Mouse (Mus musculus): ENCODE measurements around the gene Epm2aip1.

The Epm2aip1 gene

DNA sequence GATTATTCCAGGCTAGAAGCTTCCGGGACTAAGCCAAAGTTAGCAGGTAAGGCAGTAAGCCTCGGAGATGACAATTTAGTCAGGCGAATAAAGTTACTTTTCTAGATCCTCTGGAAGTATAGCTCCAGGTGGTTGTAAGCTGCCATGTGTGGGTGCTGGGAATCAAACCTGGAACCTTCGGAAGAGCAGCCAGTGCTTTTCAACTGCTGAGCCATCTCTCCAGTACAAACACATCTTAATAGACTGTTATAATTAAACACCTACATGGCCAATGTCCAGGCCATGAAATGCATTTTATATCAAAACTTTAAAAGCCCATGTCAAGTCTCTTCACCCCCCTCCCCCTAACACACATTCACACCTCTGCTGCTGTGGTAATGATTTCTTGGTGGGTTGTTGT, 16.2 kb downstream of the Epm2aip1 start:
- in situ Hi-C loops (cut with MboI, MseI), result no loop called here

DNA sequence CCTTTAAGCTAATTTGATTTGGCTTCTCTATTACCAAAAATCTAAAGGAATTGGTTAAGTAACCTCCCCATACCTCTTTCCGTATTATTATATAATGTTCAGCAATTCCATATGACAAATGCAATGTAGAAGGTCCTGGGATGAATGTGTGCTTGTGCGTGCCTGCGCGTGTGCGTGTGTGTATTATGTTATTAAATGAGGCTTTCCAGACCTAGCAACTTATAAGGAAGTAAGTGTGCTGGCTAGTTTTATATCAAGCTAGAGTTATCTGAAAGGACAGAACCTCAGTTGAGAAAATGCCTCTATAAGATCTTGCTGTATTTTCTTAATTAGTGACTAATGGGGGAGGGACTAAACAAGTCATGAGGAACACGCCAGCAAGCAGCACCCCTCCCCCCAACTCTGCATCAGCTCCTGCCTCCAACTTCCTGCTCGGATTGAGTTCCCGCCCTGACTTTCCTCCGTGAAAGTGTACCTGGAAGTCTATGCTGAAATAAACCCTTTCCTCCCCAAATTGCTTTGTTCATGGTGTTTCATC, 17.6 kb downstream of the Epm2aip1 start:
- in situ Hi-C loops (cut with MboI, MseI), result no loop called here

DNA sequence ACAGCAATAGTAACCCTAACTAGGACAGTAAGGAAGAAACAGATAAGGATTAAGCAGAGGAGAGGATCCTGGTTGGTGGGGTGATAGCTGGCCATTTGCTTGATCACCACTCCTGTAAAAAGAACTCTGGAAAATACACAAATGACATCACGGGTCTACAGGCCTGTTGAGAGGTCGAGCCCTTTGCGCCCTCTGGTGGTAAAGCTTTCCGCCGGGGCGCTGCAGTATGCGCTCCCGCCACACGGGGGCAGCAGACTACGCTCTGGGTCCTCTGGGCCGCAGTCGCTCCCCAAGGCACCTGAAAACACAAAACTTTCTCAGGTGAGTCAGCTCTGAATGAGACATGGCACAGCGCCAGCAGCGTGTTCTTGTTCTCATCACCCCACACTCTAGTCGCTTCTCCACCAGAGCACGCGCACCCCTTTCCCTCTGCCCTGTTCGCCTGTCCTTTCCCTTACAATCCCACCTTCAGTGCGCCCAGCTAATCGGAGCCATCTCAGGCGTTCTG, 18.2 kb downstream of the Epm2aip1 start:
- in situ Hi-C loops (cut with MboI, MseI), result loop anchor here in 1 of 2 experiments (5.0 kb wide), 1 partner anchor 92 kb away; no protein-coding TSS in a partner anchor

DNA sequence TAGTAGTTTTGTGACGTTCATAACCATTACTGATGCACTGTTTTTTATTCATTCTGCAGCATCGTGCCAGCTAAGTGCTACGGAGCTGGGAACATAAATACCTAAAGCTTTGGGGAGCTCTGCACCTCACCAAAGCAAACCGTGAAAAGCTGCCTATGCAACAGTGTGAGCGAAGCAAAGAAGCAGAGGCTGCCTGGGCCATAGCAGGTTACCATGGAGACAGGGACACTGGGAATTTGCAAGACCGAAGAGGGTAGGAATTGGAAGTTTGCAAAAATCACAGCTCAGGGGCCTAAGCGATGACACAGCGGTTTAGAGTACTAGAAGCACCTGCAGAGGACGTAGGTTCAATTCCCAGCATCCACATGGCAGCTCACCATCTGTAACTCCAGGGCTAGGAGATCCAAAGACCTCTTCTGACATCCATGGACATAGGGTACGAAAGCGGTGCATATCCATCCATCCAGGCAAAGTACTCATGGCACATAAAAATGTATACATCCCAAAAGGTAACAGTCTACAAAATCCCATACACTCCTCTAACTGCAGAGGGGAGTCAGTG, 18.9 kb downstream of the Epm2aip1 start:
- in situ Hi-C loops (cut with MboI, MseI), result loop anchor here in 1 of 2 experiments (5.0 kb wide), 1 partner anchor 92 kb away; no protein-coding TSS in a partner anchor

DNA sequence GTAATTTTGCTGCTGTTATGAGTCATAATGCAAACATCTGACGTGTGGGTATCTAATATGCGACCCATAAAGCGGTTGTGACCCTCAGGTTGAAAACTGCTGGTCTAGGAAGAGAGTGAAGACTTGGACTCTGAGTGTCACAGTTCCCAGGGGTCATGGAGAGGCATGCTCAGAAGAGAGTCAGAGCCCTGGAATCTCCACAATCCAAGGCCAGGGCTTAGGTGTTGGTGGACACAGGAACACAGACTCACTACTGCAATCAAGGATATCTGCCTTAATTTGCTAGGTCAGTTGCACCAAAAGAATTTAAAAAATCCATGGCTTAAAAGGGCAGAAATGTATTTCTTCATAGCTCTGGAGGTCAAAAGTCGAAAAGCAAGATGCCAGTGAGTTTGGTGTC, 21.5 kb downstream of the Epm2aip1 start:
- in situ Hi-C loops (cut with MboI, MseI), result loop anchor here in 1 of 2 experiments (5.0 kb wide), 1 partner anchor 89 kb away; no protein-coding TSS in a partner anchor

DNA sequence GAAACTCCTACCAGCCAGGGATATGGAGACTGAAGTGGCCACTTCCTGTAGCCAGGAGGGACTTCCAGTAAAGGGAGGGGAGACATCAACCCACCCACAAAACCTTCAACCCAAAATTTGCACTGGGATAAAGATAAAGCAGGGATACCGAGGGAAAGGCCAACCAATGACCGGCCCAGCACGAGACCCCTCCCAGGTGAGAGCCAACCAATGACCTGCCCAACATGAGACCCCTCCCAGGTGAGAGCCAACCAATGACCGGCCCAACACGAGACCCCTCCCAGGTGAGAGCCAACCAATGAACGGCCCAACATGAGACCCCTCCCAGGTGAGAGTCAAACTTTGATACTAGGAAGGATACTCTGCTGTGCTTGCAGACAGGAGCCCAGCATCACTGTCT, 23.2 kb downstream of the Epm2aip1 start:
- in situ Hi-C loops (cut with MboI, MseI), result loop anchor here in 1 of 2 experiments (5.0 kb wide), 1 partner anchor 87 kb away; no protein-coding TSS in a partner anchor

DNA sequence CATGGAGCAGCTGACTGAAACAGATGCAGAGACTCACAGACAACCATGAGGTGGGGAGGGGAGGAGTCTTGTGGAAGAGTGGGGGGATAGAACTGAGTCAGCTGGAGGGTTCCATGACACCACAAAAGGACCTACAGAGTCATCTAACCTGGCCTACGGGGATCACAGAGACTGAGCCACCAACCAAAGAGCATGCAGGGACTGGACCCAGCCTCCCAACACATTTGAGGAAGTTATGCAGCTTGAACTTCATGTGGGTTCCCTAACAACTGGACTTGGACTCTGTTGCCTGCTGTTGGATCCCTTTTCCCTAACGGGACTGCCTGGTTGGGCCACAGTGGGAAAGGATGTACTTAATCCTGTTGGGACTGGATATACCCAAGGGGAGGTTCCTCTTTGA, 23.6 kb downstream of the Epm2aip1 start:
- in situ Hi-C loops (cut with MboI, MseI), result no loop called here

DNA sequence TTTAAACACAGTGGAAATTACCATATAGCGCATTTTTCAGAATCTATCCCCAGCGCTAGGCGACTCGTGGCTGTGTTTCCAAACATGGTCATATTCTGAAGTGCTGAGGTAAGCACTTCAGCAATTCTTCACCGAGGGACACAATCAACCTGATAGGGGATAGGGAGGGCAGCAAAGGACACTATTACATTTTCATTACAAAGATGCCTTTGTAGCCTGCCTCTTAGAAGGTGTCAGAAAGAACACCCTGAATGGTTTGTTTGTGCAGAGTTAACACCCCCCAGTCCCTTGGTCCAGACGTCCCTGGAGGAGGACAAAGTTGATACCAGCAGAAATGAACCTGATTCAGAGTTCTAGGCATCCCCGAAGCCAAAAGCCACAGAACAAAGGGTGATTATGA, 24.7 kb downstream of the Epm2aip1 start:
- in situ Hi-C loops (cut with MboI, MseI), result no loop called here

DNA sequence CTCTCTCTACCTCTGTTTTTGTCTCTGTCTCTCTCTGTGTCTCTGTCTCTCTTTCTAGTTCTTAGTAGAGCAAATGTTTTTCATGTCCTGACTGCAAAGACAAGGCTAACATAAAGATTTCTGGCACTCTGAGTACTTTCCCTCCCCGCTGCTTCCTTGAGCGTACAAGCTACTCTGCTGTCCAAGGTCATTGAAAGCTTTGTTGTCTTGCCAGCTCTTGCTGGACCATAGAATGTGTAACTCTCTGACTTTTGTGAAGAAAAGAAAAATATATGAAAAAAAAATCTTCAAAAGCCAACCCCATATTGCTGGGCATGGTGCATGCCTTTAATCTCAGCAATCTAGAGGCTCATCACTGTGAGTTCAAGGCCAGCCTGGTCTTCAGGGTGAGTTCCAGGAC, 26.9 kb downstream of the Epm2aip1 start:
- in situ Hi-C loops (cut with MboI, MseI), result no loop called here

DNA sequence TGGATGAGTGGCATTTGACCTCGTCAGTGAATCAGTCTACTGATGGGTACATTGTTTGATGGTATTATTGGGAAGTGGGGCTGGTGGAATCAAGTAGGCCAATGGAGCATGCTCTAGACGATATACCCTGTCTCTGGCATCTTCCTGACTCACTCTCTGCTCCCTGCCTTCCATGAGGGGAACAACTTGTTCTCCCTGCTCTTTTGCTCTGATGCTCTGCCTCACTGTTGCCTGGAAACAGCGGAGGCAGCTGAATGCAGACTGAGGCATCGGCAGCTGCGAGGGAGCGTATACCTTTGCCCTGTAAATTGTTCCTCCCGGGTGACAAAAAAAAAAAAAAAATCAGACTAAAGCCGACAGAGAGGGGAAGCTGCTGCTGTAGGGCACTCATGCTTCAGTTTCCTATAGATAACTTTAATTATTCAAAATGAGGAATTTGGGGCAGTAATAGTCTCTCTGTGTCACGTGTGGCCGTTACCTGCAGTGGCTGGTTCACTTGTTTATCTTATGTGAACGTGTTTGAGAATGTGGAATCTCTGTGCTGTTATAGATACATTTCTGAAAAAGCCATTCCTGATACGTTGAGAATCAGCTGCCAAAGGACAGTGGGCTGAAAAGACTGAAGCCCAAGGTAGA, 30.6 kb downstream of the Epm2aip1 start:
- in situ Hi-C loops (cut with MboI, MseI), result no loop called here

DNA sequence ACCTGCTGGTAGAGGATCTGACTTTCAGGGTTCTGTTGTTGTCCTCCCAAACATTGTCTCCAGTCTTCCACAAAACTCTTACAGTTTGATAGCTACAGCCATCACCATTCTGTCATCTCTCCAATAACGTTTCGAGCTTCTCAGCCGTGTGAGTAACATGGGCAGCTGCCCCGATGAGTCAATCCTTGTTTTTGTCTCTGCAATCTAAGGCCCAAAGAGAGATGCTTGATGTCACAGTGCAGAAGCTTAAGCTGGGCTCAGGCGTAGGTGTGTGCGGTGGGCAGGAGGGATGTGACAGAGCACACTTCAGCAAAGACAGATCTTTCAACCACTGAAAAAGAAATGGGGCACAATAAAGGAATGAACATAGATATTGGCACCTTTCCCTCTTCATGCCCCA, 32.3 kb downstream of the Epm2aip1 start:
- in situ Hi-C loops (cut with MboI, MseI), result no loop called here

DNA sequence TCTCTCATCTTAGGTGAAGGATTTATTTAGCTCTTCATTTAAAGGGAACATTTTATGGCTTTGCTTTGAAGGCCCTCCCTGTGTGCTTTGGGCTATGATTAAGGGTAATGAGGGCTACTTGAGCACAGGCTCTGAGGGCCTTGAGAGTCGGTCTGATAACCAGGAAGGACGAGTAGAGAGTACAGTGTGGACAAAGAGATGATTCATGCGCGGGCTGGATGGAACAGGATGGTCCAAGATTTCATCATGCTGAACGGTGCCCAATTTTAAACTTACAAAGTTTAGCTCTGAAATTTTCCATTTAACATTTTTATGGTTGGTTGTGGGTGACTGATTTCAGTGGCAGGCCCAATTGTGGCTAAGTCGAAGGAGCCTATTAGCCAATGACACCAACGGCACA, 34.4 kb downstream of the Epm2aip1 start:
- in situ Hi-C loops (cut with MboI, MseI), result no loop called here

DNA sequence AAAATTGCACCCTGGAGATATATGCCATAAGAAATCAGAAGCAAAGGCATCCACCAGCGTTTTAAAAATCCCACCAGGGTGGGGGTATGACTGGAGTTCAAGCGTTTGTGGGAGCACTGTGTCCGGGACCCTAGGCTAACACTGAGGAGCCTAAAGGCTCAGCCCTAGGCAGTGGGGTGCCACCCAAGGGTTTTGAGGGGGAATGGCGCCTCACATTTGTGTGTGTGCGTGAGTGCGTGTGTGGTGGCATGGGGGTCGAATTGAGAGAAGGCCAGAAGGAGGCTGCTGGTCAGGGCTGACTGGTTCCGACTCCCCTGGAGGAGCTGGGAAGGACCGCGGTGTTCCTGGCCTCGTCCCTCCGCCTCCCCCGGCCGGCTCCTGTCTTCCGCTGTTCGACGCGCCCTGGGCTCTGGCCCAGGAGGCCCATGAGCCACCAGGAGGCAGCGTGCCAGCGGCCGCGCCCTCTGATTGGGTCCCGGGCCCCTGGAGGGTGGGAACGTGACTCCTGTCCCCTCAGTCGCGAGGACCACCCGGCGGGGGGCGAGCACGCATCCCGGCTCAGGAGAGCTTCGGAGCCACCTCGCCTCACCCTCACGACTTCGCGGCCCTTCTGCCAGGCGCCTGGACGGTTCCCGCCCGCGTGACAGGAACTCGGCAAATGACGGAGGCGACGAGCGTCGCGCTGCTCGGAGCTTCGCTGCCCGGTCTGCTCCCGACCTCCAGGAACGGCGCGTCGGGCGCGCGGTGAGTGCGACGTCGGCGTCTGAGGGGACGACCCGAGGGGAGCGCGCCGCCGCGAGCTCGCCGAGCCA, 39.5 kb downstream of the Epm2aip1 start, which contains the start of gene Trank1:
Gene Trank1 (plus strand): TSS at position 709 of the 812 bp plus-strand sequence.
- in situ Hi-C loops (cut with MboI, MseI), result no loop called here

DNA sequence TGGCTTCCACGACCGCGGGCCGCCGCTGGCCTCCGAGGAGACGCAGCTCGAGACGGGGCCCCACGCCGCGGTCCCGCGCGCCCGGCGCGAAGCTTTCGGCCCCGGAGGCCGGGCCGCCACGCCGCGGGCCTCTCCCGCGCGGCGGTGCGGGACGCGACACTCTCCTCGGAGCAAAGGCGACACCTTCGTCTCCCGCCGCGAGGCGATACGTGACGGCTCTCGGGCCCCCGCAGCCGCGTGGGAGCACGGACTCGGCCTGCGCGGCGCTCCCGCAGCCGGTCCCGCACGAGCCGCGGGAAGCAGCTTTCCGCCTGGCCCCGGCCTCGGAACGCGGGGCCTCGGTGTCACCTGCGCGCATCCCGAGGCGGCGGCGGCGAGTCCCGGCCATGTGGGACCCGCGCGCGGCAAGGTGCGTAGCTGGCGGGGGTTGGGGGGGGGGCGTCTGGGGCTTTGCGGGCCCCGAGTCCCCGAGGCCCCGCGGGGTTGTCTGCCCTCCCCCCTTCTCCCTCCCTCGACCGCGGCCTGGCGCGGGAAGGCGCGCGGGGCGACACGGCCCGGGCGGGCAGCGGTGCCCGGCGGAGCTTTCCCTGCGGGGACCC, 40.2 kb downstream of the Epm2aip1 start:
- in situ Hi-C loops (cut with MboI, MseI), result no loop called here

DNA sequence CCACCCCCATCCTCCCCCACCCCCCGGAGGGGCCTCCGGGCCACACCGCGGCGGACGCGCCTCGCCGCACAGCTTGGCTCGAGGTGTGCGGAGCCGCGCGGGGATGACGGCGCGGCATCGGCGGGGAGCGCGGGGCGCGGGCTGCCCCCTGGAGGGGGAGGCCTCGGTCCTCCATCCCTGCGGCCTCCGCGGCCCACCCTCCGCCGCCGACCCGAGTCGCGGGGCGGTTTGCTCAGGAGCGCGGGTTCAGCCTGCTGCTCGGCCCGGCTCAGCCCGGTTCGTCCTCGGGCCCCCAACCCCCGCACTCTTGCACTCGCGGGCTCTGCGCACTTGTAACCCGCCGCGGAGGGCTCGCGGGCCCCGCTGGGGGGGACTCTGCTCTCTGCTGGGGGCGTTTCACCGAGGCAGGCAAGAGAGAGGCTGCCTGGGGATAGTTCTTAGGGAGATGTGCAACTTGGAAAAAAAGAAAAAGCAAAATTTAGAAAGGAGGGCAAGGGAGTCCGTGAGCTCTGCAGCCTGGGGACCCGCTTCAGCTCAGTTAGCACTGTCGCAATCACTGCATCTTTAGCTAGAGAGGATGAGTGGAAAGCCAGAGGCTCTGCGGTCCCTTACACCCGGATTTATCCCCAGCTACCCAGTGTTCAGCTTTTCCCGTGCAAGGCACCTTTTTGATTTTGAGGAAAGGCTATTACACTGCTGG, 40.9 kb downstream of the Epm2aip1 start:
- in situ Hi-C loops (cut with MboI, MseI), result no loop called here

DNA sequence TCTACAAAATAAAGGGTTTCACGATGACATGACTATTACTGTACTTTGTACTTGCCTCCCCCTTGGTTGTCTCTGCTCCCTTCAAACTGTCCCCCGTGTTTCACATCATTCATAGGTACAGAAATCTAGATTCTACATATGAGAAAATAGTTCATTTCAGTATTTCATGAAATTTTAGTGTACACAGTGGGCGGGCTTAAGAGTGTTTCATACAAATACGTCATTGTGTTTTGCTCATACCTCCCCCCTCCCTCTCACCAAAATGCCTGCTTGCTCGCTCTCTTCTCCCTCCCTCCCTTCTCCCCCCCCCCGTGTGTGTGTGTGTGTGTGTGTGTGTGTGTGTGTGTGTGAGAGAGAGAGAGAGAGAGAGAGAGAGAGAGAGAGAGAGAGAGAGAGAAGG, 41.6 kb downstream of the Epm2aip1 start:
- in situ Hi-C loops (cut with MboI, MseI), result no loop called here

DNA sequence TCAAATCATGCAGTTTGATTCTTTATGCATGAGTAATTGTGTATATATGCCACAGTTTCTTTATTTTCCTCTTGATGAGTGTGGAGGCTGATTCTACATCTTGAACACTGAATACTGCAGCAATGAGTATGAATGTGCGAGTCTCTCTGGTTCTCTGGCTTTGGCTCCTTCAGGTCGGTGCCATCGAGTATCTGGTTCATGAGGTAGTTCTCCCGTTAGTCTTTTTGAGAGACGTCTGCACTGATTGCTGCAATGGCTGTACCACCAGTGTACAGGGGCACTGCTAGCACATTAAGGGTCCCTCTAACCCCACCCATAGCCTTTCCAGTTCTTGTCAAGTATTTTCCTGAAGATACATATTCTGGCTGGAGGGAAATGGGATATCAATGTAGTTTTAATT, 42.1 kb downstream of the Epm2aip1 start:
- in situ Hi-C loops (cut with MboI, MseI), result no loop called here

DNA sequence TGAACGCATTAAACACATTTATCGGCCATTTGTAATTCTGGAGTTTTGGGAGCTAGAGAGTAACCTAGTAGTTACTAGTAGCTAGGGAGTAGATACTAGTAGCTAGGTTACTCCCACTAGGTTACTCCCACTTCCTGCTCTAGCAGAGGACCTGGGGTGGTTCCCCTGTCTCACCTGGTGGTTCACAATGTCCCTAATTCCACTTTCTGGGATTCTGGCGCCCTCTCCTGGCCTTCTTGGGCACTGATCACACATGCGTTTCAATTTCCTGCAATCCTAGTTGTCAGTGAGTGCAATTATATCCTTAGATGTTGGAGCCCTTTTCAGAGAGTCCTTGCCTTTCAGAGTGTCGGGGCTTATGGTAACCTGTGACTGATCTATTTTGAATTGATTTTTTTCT, 42.5 kb downstream of the Epm2aip1 start:
- in situ Hi-C loops (cut with MboI, MseI), result no loop called here

DNA sequence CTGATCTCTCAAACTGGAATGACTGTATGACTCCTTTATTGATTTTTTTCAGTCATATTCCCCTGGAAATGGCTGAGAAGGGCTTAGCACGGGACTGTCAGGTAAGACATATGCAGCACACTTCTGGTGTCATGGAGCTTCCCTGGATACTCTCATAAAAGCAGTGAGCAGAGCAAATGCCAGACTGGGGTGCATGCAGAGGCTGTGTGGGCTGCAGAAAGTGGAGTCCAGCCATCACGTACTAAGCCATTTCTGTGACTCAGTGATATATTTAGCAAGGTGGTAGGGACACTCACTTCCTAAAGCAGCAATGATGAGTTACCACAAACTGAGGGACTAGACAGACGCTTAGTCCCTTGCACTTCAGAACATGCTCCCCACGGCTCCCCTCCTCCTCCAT, 49.2 kb downstream of the Epm2aip1 start:
- in situ Hi-C loops (cut with MboI, MseI), result no loop called here

DNA sequence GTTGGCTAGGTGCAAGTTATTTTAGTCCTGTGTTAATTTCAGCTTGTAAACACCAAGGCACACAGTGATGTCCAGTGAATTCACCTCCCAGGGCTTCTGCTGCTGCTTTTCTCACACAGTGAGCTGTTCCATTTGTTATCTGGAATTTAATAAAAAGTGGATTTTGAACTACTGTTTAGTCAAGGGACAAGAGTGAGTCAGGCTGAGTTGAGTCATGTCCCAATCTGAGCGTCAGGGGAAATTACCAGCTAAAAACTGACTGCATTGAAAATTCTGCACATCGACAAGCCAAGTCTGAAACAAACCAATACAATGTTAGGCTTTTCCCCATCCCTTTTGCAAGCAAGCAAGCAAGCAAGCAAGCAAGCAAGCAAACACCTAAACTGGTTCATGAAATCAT, 53.2 kb downstream of the Epm2aip1 start:
- in situ Hi-C loops (cut with MboI, MseI), result no loop called here
